Mouse (Mus musculus): ENCODE results near the gene Wfdc9.

Gene Wfdc9

DNA sequence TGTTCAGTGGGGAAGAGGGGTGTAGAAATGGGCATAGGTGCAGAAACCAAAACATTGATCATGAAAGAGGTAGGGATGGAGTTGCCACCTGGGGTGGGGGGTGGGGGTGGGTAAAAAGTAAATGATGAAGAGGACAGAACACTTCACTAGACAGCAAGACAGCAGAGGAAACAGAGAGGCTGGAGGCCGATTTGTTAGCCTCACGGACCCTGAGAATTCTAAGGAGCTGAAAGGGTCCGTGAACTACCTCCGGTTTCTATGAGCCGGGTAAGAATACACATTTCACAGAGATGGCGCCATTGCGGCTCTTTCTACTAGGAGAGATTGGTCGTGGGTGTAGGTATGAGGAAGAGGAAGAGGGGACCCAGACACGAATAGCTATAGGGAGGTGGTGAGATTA lies at the start of gene Wfdc9:
Gene Wfdc9 (minus strand): TSS at position 101 of the 400 bp plus-strand sequence.
- in situ Hi-C loops (cut with MboI), result no loop called here

DNA sequence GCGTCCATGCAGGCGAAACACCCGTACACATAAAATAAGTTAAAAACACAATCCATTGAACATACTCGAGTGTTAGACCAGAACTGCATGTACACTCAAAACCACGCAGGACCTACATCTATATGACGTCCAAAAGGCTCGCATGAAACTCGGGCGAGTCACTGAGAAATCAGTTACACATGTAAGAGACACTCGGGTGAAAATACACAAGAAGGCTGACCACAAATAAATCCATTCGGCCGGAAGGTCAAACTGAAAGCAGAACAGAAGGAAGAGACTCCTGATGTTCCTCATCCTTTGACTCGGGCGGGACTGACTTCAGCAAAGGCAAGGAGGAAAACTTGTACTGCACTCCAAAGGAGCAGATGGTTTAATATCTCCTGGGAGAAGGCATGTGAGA lies 49.6 kb upstream of the Wfdc9 start:
- in situ Hi-C loops (cut with MboI), result no loop called here

DNA sequence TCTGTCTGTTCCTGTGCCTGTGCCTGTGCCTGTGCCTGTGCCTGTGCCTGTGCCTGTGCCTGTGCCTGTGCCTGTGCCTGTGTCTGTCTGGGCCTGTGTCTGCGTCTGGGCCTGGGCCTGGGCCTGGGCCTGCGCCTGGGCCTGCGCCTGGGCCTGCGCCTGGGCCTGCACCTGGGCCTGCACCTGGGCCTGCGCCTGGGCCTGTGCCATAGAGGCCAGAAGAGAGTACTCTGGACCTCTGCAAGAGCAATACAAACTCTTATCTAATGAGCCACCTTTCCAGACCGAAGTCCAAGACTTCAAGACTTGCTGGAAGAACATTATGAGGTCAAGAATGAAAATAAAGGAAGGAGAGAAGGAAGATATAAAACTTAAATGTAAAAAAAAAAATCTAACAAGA lies 48.9 kb upstream of the Wfdc9 start:
- in situ Hi-C loops (cut with MboI), result no loop called here

DNA sequence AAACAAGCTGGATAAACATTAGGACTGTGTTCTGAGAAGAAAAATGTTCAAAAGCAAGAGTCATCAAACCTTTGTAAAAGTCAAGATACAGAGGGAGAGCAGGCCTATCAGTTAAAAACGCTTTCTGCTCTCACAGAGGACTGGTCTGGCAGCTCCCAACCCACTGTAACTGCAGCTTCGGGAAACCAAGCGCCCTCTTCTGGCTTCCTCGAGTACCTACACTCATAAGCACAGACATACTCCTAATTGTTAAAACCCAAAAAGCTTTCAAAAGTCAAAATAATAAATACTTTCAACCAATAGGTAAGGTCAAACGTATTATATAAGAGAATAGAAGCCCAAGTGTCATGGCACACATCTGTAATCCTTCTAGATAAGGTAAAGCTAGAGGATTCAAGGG lies 47.9 kb upstream of the Wfdc9 start:
- in situ Hi-C loops (cut with MboI), result no loop called here

GRCm38 (mm10) chr2:164701761-164702160 lies 45.4 kb upstream of the Wfdc9 start:
- in situ Hi-C loops (cut with MboI), result no loop called here

- in situ Hi-C loops (cut with MboI), result no loop called here
Measured at GRCm38 (mm10) chr2:164700959-164701358, 44.6 kb upstream of the Wfdc9 start.

- in situ Hi-C loops (cut with MboI), result no loop called here
Measured at GRCm38 (mm10) chr2:164698201-164698600, 41.8 kb upstream of the Wfdc9 start, which contains the start of gene Spint4. TSS of gene Spint4 (plus strand) at chr2:164698501.

GRCm38 (mm10) chr2:164684807-164685206 lies 28.4 kb upstream of the Wfdc9 start, which contains the start of gene Wfdc13:
TSS of gene Wfdc13 (plus strand) at chr2:164685107.
- in situ Hi-C loops (cut with MboI), result no loop called here

DNA sequence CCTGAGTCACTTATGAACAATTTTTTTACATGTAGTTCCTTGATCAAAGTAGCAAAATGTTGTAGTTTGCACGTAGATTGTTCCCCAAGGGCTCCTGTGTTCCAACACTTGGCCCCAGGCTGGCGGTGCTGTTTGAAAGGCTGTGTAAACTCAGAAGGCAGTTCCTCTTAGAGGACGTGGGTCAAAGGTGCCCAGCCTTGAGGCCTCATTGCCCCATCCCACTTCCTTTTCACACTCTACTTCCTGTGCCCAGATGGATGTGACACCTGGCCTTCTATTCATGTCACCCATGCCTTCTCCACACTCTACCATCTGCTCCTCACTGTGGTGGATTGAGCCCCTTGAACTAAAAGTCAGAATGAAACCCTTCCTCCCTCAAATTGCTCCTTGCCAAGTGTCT lies 23.5 kb upstream of the Wfdc9 start:
- in situ Hi-C loops (cut with MboI), result no loop called here

- in situ Hi-C loops (cut with MboI), result no loop called here
Measured at GRCm38 (mm10) chr2:164678848-164679625, 22.7 kb upstream of the Wfdc9 start.

DNA sequence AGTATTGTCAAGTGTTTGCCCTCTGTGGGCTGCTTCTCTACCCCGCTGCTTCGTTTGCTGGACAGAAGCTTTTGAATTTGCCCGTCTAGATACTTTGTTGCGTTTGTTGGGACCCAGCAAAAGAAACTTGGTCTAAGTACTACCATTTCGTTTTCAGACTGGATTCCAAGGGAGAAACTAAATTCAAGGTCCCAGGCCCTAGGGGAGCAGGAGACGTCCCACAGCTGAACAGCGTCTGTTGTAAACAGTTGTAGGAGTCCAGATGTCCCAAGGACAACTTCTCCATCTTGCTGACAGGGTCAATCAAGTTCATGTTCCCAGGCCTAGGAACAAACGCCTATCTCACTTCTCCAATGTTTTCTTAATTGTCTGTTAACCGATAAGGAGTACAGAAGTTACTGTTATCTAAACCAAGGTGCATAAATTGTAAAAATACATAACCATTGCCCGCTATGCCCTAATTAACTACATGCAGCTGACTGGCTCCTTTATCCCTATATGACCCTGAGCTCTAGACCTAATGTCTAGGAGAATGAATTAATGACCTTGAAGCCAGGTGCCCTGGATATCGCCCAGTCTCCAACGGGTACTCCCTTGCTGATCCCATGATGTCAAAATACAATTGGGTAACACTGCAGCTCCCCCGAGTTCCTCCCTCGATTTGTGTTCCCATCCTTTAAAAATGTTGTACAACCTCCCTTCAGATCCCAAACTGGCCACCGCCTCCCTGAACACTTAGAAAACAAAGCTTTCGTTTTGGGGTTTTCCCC lies 20.7 kb upstream of the Wfdc9 start:
- in situ Hi-C loops (cut with MboI), result no loop called here

DNA sequence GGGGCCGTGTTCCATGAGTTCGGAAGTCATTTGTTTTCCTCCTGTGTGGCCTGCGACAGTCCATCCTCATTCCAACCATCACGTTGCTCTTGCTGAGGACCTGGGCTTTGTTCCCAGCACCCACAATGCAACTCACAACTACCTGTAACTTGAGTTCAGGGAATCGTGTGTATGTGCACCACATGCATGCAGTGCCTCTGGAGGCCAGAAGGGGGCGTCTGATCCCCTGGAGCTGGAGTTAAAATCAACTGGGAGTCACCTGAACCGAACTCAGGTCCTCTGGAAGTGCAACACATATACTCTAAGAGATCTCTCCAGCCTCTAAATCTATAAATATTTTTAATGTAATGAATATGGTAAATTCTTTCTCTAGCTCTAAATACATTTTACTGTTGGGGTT lies 19.7 kb upstream of the Wfdc9 start:
- in situ Hi-C loops (cut with MboI), result no loop called here

GRCm38 (mm10) chr2:164673987-164674386 lies 17.6 kb upstream of the Wfdc9 start, which contains the start of gene Wfdc11:
TSS of gene Wfdc11 (minus strand) at chr2:164674087.
- in situ Hi-C loops (cut with MboI), result no loop called here

DNA sequence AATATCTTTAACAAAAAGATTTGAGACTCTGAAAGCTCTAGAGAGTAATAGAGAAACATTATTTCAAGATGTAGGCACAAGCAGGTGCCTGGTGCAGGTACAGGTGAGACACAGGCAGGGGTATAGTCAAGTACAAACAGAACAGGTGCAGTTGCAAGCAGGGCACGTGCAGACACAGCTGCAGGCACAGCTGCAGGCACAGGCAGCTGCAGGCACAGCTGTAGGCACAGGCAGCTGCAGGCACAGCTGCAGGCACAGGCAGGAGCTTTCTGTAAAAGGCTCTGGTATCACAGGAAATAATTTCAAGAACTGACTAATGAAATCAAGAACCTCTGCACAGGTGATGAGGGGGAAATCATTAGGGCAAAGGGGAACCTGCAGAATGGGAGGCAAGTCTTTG lies 14.6 kb upstream of the Wfdc9 start:
- in situ Hi-C loops (cut with MboI), result no loop called here

- in situ Hi-C loops (cut with MboI), result no loop called here
Measured at GRCm38 (mm10) chr2:164670261-164670660, 13.9 kb upstream of the Wfdc9 start.

DNA sequence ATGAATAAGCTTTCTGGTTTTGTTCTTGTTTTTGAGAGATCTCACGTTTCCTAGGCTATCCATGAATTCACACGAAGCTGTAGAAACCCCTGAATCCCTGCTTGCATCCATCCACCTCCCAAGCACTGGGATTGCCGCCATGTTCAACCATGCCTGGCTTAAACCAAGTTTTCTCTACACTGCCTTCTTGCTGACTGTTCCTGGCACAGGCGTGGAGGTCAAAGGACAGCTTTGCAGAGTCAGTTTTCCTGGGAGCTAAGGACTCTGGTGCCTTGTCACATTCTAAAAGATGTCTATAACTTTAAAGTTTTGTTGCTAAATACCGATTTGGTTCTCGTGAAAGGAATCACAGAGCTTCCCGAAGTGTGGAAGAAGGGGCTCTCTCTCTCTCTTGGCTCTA lies 8.5 kb upstream of the Wfdc9 start:
- in situ Hi-C loops (cut with MboI), result no loop called here

- in situ Hi-C loops (cut with MboI), result no loop called here
Measured at GRCm38 (mm10) chr2:164655858-164656257, 525 bp downstream of the Wfdc9 start, which contains the start of gene Wfdc10. TSS of gene Wfdc10 (plus strand) at chr2:164656046.

DNA sequence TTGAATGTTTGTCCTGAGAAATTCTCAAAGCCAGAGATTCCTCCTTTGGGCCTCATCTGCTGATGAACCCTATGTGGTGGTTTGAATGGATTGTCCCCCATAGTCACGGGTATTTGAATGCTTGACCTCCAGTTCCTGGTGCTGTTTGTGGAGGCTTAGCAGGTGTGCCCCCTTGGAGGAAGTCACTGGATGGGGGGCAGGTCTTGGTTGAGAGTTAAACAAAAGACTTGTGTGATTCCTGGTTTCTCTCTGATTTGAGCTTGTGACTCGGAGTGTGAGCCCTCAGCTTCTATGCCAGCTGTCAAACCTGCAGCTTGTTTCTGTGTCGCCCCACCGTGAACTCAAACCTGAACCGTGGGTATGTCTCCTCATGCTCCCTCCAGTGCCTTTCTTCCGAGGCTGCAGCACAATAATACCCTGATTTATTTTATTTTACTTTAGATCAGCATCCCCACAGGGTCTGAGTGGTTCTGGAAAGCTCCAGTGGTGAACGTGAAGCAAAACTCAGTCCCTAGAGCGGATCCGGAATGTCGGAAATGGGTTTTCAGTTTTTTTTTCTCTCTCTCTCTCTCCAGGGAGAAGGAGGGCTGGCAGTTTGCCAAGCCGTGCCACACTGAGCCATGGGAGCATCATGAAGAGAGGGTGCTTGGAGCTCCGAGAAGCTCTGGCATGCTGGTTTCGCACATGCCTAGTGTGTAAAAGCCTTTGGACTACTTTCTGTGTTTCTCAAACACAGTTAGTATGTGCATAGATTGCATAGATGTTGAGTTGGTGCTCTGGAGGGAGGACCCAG lies 14.3 kb downstream of the Wfdc9 start:
- in situ Hi-C loops (cut with MboI), result no loop called here

GRCm38 (mm10) chr2:164641129-164641528 lies 15.3 kb downstream of the Wfdc9 start:
- in situ Hi-C loops (cut with MboI), result no loop called here

DNA sequence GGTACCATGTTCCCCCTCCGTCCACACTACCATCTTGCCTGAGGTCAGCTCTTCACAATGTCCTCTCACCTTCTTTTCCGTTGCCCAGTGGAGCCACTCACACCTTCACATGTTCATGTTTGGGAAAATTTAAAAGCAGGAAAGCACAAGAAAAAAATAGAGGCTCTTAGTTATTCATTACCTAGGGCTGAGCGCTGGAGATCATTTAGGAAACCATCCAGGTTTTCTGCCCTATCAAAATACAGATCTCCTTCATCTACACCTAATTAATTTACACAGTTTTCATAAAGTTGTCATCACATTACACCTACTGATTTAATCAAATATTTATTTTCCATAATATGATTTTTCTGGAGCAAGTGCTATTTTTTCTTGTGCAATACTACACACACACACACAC lies 17.7 kb downstream of the Wfdc9 start, which contains the start of gene Wfdc16:
Gene Wfdc16 (minus strand): TSS at position 101 of the 400 bp plus-strand sequence.
- in situ Hi-C loops (cut with MboI), result no loop called here

DNA sequence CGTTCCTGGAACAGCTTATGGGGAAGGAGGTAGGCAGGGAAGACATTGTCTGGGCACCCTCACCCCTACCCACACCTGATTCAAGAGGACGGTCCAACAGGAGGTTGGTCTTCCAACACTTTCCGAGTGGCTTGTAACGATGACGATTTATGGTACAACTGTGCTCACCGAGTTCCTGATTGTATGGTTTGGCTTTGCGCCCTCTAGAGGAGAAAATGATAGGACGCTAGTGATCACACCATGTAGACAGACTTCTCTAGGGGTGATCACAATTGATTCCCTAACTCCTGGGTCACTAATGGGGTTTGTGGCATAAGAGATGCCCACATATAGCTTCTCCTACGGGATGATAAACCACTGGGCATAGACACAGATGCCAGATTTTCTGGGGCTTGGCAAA lies 21.1 kb downstream of the Wfdc9 start:
- in situ Hi-C loops (cut with MboI), result no loop called here

DNA sequence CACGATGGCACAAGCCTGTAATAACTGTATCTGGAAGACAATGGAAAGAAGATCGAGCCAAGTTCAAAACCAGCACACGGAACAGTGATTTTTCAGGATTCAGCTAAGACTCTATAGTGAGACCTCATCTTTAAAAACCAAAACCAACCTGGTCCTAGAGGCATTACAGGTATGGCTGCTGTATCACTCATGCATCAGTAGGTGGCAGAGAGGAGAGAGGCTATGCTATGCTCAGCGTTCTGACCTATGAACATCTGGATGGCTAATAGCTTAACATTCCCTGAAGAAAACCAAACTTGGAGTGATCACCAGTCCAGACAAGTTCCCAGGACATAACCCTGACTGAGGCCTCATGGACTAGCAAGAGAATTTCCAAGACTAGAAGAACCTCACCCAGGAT lies 34.6 kb downstream of the Wfdc9 start:
- in situ Hi-C loops (cut with MboI), result no loop called here
